Mouse (Mus musculus) kidney, postnatal 0 days (tissue): ENCODE measurements at regions not wholly inside any gene's neighbourhood (a gene's known extent, or its start where the extent isn't known, plus 50 kb on each side); places are given as distances from the start of the nearest gene placed in this dataset.
"Not testable (repeated sequence)": the region's sequence is repeated elsewhere in the genome, so short reads cannot be mapped to it uniquely, and the experiment has no call there.

ENCODE experiments used
- ATAC-seq: fragments of 200-750 bp; cut with Nextera tagmentation; replicated peaks from 2 replicates; pipeline ENCODE4 v1.8.0; 2017; ENCODE audit warnings: low read depth, moderate number of reproducible peaks, moderate TSS enrichment, moderate library complexity; ENCODE audit not compliant: low FRiP score
- DNase-seq: peaks from one replicate; pipeline ENCODE4 v3.0.0-alpha.2; 2016; ENCODE audit warnings: low spot score
- H3K27ac ChIP-seq: fragments of 300-500 bp; sonication (generic); 2 replicates; pipeline ENCODE4 v1.5.1; 2014; ENCODE audit warnings: mild to moderate bottlenecking
- H3K27me3 ChIP-seq: fragments of 300-500 bp; sonication (generic); 2 replicates; pipeline ENCODE4 v1.6.1; 2014; ENCODE audit warnings: low read length, mixed read lengths; ENCODE audit not compliant: insufficient read depth
- H3K36me3 ChIP-seq: fragments of 300-500 bp; sonication (generic); 2 replicates; pipeline ENCODE4 v1.6.1; 2014; ENCODE audit warnings: low read length, mixed read lengths; ENCODE audit not compliant: insufficient read depth
- H3K4me1 ChIP-seq: fragments of 300-500 bp; sonication (generic); replicated peaks from 2 replicates; pipeline ENCODE4 v1.6.1; 2014; ENCODE audit warnings: antibody characterized with exemption, low read length, mixed read lengths; ENCODE audit not compliant: insufficient read depth
- H3K4me2 ChIP-seq: fragments of 300-500 bp; sonication (generic); 2 replicates; pipeline ENCODE4 v1.6.1; 2014; ENCODE audit warnings: mild to moderate bottlenecking, low read length, moderate library complexity, mixed read lengths
- H3K4me3 ChIP-seq: fragments of 300-500 bp; sonication (generic); replicated peaks from 2 replicates; pipeline ENCODE4 v1.5.1; 2014; ENCODE audit warnings: low read depth, low read length
- H3K9ac ChIP-seq: fragments of 300-500 bp; sonication (generic); 2 replicates; pipeline ENCODE4 v1.6.1; 2014; ENCODE audit warnings: low read depth, low read length
- H3K9me3 ChIP-seq: fragments of 300-500 bp; sonication (generic); replicated peaks from 2 replicates; pipeline ENCODE4 v1.6.1; 2016; ENCODE audit warnings: low read length, inconsistent platforms, mixed read lengths
- WGBS: fragments of 180-500 bp; shearing (Covaris S2); extraction: QIAGEN DNeasy Blood & Tissue Kit; methylation state at CpG from one replicate; pipeline ENCODE4 v1.1.7; 2014; 5-methylcytosine and 5-hydroxymethylcytosine counted together

GRCm38 (mm10) chrX:33416321-33416720, 103.1 kb downstream of the Btbd35f12 start:
- H3K27ac ChIP-seq, H3K9me3 ChIP-seq, H3K27me3 ChIP-seq, H3K4me2 ChIP-seq, H3K36me3 ChIP-seq, H3K4me1 ChIP-seq, H3K9ac ChIP-seq, H3K4me3 ChIP-seq: not testable (repeated sequence)
- 91% methylated on average over 7 of the region's 8 CpGs for WGBS
- ATAC-seq (0 out of 2 replicates have a peak, but pooled peaks have one; percentile 72), DNase-seq (peak; percentile 57)
